Mouse (Mus musculus) v-Abl transformed pro-B cells (cell line): ENCODE measurements around the gene Olfr1410.

Source experiments
- in situ Hi-C, 2 experiments: fragments of 400-800 bp; cut with MboI; formaldehyde crosslinking; loops; one replicate each; pipeline ENCODE4 v1.15.1; 2025; ENCODE audit not compliant: unreplicated experiment in 2 of 2

Olfr1410 gene

DNA sequence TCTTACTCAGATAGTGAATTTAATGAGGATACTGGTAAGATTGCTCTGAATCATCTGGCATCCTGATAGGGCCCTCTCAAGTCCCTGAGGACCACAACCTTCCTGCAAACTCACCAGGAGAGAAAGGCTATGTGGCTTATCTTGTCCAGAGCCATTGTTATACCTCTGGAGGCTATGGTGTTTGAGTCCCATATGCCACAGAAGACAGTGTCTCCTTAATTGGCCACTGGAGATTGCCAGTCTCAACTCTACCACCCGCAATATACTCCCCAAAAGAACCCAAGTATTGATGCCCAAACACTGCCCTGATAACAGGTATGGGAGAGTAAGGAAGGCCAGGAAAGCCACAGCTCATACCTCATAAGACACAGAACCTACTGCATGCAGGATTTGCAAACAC, at the start of gene Olfr1410:
Olfr1410 (plus strand) TSS at position 301 of the 400 bp plus-strand sequence.
- in situ Hi-C loops, result loop anchor here in 1 of 2 experiments (25.0 kb wide), 1 partner anchor 232 kb away; the partner anchor contains the start of gene Gpc1

DNA sequence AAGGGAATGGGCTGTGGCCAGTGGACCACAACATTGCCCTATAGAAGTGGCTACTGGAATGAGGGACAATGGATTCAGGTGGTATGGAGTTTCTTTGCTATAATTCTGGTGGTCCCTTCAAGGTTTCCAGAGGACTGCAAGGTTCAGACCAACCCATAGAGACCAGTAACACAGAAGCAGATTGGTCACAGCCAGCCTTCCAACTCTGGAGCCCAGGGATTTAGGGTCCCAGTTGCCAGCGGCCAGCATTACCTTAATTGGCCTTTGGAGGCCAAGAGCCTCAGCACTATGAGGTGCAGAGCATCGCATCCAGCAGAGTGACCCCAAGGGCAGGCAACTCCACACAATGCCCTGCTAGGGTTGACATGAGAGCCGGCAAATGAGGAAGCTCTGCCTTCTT, 34.6 kb upstream of the Olfr1410 start, which contains the start of gene Olfr1413:
Olfr1413 (plus strand) TSS at position 301 of the 400 bp plus-strand sequence.
- in situ Hi-C loops, result no loop called here

DNA sequence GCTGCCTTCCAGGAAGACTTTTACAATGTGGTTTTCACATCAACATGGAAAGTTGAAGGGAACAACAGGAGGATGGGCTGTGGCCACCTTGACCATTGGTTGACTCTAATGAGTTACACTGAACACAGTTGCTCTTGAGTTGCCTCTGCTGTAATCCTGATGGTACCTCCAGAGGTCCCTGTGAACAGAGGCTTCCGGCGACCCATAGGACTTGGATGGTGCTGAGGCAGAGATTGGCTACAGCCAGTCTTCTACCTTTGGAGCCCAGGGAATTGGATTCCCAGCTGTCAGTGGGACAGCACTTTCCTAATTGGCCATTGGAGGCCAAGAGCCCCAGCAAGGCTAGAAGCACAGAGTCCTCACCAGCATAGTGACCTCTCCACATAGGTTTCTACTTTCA, 20.1 kb upstream of the Olfr1410 start, which contains the start of gene Olfr1412:
Olfr1412 (plus strand) TSS at position 301 of the 400 bp plus-strand sequence.
- in situ Hi-C loops, result no loop called here

DNA sequence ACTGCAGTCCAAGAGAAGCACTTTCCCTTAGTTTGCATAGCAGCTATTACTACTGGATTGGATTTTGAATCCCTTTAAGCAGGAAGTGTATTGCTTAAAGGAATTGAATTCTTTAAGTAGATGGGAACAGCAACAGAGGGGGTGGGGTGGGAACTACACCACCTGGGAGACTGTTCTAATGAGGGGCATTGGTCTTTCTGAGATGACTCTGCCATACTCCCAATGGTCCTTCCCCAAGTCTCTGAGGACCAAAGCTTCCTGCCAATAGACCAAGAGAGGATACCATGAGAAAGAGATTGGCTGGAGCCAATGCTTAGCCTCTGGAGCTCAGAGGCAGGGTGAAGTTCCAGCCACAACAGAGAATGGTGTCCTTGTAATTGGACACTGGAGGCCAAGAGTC, 11.5 kb upstream of the Olfr1410 start, which contains the start of gene Olfr1411:
Olfr1411 (plus strand) TSS at position 301 of the 400 bp plus-strand sequence.
- in situ Hi-C loops, result no loop called here

DNA sequence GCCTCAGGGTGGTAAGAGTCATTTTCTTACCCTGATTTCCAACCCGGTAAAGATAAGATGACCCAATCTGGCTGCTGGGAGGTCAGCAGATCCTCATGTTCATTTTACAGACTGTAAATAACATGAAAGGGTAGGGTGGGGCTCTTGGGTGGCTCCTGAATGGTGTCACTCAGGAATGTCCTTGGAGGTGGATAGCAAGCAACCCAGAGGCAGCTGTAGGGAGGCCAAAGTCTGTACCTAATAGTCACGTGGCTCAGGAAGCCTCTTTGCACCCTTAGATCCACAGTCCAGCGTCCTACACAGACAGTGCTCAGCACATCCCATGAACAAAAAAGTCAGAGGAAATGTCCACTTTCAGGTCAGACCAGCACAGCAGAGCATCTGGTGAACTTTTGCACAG, 9.6 kb upstream of the Olfr1410 start:
- in situ Hi-C loops, result no loop called here

DNA sequence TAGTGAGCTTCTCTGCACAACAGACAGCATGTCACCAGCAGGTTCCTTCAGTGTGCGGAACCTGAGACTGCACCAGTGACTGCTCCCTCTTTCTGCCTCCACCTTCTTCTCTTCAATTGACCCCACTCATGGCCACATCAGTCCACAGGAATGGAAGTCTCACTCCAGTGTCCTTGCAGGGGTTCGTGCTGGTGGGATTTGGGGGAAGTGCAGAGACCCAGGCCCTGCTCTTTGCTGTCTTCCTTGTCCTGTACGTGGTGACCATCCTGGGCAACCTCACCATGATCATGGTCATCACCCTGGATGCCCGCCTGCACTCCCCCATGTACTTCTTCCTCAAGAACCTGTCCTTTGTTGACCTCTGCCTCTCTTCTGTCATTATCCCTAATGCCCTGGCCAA, 2.1 kb downstream of the Olfr1410 start:
- in situ Hi-C loops, result loop anchor here in 1 of 2 experiments (25.0 kb wide), 1 partner anchor 230 kb away; the partner anchor contains the start of gene Gpc1

DNA sequence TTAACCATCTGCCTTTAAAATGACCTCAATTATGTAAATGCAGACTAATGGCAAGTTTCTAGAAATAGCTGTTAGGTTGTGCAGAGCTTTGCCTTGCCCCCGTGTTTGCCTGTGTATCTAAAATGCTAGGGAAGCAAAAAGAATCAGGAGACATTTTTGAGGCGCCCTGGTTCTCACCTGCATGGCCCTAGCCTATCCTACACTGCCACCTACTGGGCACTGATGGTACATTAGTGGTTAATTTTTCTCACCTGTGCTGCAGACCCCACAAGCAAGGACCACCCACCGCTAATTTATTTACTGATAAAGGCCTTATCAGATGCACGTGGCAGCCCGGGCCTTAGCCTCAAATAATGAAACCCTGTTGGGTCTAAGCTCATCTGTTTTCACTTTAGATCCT, 5.4 kb downstream of the Olfr1410 start:
- in situ Hi-C loops, result loop anchor here (5.0 to 25.0 kb wide), 6 partner anchors 226 to 1186 kb away; partner anchors contain the start of gene Gpc1 (in 1 of the 2)

DNA sequence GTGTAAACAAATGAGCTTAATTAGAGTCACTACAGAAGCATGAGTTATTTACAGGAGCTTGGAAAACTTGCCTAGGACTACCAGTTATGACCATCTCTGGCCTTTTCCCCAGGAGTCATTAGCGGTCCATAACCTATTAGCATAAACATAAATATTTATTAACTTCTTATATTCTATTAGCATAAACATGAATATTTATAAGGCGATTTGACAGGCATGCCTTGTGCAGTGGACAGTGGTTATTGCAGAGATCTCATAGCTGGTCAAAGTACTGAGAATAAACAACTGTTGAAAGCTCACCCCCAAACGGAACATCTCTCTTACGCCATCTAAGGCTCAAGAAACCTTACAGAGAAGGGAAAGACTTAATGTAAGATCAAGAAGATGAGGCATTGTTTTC, 7.6 kb downstream of the Olfr1410 start:
- in situ Hi-C loops, result loop anchor here (5.0 to 25.0 kb wide), 6 partner anchors 224 to 1188 kb away; partner anchors contain the start of gene Gpc1 (in 1 of the 2)

DNA sequence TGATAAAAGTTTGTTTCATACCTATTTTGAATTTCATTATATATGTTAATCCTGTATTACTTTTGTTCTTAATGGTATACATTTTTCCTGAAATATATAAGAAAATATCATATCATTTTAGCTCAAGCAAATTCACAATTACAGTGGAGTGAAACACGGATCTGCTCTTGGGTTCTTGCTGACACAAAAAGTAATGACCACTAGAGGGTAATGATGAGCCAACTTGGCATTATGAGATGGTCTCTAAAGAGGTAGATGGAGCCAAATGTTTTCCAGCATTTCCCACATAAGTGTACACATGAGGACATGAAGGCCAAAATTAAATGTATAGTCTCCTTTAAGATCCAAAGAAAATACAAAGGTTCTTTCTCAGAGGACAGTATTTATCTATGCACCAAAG, 8.9 kb downstream of the Olfr1410 start:
- in situ Hi-C loops, result loop anchor here (5.0 to 25.0 kb wide), 6 partner anchors 223 to 1190 kb away; partner anchors contain the start of gene Gpc1 (in 1 of the 2)

DNA sequence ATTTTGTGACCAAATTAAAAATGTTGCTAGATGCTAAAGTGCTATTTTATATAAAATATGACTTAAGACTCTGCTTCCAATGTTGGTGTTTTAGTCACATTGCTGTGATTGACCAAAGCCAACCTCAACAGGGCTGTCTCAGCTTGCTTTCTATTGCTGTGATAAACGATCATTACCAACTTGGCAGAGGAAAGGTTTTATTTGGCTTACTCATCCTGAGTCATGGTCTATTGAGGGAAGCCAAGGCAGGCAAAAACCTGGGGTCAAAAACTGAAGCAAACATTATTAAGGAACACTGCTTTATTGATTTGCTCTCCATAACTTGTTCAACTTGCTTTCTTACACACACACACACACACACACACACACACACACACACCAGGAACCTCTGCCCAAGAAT, 10.5 kb downstream of the Olfr1410 start:
- in situ Hi-C loops, result loop anchor here (10.0 to 25.0 kb wide), 5 partner anchors 221 to 1191 kb away; partner anchors contain the start of gene Gpc1 (in 1 of the 2)

DNA sequence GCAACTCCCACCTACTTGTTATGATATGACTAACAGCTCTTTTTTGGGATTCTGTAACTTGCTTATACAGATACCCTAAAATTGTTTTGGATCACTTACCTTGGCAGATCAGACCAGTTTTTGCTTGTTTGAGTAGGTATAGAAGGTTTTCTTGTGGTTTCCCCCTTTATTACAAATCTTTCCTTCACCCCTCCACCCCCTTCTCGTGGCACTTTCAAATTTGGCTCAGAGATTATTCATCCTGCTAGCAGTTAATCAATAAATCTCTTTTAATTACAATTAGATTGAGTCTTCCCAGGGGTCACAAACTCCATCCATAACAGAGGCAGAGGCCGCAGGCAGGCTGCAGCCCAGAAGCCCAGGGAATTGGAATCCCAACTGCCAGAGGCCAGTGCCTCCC, 11.9 kb downstream of the Olfr1410 start, which contains the start of gene Olfr12:
Olfr12 (plus strand) TSS at position 301 of the 400 bp plus-strand sequence.
- in situ Hi-C loops, result loop anchor here (10.0 to 25.0 kb wide), 5 partner anchors 220 to 1193 kb away; partner anchors contain the start of gene Gpc1 (in 1 of the 2)

DNA sequence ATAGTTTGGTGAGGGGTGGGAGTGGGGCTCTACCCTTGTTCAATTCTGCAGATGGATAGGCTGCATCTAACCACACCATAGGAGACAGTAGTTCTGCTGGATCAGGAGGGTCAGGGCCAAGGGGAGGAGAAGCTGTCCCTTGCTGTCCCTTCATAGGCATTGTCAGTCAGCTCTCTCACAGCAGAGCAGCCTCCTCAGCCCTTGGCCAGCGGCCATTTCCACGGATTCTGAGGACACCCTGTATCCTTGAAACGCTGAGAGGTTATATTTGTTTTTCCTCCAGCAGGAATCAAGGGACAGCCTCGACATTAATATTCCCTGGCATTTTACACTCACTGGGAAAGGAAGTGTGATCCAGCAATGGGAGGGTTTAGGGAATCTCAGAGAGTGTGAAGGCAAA, 12.8 kb downstream of the Olfr1410 start:
- in situ Hi-C loops, result loop anchor here (10.0 to 25.0 kb wide), 5 partner anchors 219 to 1194 kb away; partner anchors contain the start of gene Gpc1 (in 1 of the 2)

DNA sequence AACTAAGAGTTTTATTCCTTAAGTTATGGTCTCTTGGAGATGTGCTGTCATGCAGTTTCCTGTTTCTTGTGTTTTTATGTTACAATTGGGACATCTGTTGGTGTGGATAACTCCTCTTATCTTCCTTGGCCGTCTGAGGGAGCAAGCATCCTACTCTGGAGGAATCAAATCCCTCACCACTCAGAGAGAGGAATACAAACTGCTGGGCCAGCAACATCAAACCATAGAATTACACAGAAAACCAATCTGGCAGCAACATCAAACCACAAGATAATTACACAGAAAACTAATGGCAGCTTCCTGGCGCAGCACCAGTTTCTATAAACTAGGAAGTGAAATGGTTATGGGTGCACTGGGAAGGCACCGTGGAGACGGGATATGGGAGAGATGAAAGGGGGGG, 22.6 kb downstream of the Olfr1410 start:
- in situ Hi-C loops, result no loop called here

DNA sequence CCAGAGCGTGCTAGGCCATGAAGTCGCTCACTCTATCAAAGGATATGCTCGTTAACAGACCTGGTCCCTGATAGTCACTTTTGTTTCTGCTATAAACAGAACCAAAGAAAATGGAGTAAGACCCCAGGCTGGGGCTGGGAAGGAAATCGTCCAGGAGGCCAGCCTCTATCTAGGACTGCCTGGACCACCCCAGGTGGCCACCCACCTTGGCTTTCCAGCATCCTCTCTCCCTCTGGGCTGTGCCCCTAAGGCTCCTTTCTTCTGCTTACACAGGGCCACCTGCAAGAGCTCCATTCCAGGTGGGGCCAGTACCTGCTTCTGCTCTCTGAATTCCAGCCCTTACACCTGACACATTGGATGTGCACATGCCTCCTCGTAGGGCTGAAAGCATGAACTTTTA, 26.6 kb downstream of the Olfr1410 start:
- in situ Hi-C loops, result no loop called here

DNA sequence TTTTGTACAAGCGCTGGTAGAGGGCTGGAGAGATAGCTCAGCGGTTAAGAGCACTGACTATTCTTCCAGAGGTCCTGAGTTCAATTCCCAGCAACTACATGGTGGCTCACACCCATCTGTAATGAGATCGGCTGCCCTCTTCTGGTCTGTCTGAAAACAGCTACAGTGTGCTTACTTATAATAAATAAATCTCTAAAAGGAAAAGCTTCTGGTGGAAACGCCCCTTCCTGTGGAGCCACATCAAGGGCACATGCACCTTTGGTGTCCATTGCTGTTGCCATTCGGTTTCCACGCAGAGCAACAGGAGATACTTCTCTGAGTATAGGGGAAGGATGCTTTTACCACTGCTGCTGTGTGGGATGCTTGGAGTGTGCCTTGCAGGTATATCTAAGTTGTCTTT, 27.4 kb downstream of the Olfr1410 start:
- in situ Hi-C loops, result no loop called here

DNA sequence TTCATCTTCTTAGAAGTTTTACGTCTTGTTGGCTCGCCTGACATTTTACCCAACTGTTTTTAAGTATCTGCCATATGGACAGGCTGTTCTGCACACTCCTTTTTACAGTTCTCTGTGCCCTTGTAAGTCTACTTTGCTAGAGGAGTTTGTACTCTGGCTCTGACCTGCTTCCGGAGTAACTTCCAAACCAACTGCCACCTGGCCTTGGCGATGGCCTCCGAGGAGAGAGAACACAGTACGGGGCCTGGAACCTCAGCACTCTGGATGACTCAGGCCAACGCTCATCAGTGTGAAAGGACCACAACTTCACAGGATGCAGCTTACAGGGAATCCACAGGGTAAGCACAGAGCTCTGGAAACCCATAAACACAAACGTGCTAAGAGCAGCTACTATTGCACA, 28.1 kb downstream of the Olfr1410 start:
- in situ Hi-C loops, result no loop called here

DNA sequence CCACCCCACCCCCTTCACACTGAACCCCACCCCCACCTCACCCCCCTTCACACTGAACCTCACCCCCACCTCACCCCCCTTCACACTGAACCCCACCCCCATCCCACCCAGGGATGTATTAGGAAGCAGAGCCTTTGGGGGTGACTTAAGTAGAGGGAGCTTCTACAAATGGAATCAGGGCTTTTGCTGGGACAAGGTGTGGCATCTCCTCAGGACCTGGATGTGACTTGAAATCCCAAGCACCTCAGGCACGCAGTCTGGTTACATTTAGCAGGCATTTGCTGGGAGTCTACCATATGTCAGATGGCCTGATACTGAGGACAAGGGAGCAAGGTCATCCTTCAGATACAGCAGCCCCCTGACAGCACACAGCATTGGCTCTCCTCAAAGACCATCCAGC, 29.0 kb downstream of the Olfr1410 start:
- in situ Hi-C loops, result no loop called here

DNA sequence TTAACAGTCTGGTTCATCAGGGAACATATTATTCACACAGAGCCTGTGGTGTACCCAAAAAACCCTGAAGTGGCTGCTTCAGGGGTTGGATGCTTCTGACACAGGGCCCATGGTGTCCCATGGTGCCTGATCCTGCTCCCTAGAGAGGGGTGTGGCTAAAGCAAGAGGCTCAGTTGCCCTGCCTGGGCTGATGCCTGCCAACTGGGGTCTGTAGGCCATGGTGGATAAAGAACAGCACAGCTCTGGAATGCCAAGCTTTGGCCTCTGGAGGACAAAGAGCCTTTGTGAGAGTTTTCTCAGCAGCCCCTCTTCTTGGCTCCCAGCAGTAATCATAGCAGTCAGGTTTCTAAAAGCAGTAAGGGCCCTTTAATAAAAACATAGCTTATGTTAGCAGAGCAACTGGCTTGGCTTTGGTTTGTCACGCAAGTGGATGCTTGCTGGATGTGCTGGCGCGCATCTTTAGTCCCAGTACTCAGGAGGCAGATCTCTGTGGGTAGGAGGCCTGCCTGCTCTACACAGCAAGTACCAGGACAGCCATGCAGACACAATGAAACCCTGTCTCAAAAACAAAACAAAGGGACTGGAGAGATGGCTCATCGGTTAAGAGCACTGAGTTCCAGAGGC, 29.5 kb downstream of the Olfr1410 start:
- in situ Hi-C loops, result no loop called here

DNA sequence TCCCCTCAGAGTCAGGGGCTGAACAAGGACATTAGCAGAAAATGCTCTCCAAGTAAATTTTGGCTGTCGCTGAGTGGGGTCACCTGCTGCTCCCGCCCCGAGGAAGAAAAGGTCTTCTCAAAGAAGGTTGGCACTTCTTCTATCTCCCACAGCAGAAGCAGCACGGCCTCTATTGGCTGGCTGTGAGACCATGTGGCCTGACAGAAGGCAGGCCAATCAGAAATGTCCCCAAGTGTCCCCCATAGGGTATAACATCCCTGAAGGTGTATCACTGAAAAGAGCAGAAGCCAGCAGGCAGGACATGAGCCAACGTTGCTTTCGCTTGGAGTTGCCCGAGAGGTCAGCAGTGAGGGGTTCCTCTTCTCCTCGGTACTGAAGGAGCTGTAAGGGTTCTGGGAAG, 30.4 kb downstream of the Olfr1410 start:
- in situ Hi-C loops, result no loop called here

DNA sequence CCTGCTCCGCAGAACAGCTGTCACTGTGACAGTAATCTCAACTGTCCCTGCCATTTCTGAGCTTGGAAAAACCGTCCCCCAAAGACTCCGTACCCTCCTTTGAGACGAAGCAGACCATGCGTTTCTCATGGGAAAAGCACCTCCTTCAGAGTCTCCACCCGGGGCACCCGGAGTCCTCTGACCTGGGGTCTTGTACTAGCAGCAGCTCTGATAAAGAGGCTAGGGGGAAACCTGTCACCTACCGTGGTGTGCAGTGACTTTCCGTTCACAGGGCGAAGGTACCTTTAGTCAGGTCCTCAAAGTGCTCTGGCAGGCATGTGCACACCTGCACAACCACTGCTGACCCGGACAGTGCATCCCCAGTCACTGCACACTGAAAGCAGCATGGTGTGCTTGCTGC, 31.1 kb downstream of the Olfr1410 start:
- in situ Hi-C loops, result no loop called here

DNA sequence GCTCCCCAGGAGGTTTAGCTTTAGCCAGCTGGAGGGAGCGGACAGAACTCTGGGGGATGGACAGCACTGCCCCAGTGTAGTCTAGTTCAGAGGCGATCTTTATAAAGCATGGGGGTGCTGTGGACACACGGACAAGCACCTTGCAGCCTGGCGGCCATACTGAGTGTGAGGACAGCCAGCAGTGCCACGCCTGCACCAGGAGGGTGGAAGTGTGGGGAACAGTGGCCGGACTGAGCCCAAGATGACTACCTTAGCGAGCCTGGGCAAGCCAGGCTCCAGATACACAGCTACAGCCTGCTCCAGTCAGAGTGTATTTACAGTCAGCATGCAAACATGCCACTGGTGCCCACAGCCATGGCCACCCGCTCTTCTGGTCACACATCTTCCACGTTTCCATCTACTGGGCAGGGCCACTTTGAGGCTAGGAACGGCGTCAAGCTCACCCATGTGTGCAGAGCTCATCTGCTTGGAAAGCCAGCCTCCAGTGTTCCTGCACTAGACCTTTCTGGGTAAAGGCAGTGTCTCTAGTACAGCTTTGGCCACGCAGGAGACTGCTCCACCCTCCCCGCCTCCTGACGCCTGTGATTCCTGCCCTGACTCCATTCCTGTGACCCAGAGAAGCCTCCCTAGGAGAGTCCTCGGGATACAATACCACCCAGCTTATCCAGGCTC, 32.1 kb downstream of the Olfr1410 start:
- in situ Hi-C loops, result no loop called here
